Mouse (Mus musculus) heart, adult 2 months (tissue): ENCODE data around the gene Dop1b.
A peak's percentile ranks its signal among the peaks of the same experiment; 100 is the strongest.

Experiments
- EP300 ChIP-seq: fragments of 200-500 bp; IDR thresholded peaks from 2 replicates; pipeline ENCODE4 v1.6.1; 2011; ENCODE audit warnings: low read depth, low read length, control low read depth; ENCODE audit not compliant: insufficient read depth
- POLR2A ChIP-seq: fragments of 200-500 bp; IDR thresholded peaks from 2 replicates; pipeline ENCODE4 v1.6.1; 2011; ENCODE audit warnings: mild to moderate bottlenecking, low read depth, low read length, control low read depth; ENCODE audit not compliant: insufficient read depth

- TF ChIP-seq EP300 (peak; percentile 77), POLR2A (no peak)
Observed at GRCm38 (mm10) chr16:93785805-93786204, 74.1 kb downstream of the Dop1b start.
